Mouse (Mus musculus) bone marrow, adult 2 months (tissue): ENCODE measurements around the gene Srp9. TPM values are rescaled to one million over a fixed set of nuclear protein-coding genes. Genes with fewer than 3 reads are reported as not detected.

ENCODE experiments used
- H3K27ac ChIP-seq: fragments of 200-500 bp; 2 replicates; pipeline ENCODE4 v1.5.1; 2012; ENCODE audit warnings: low read depth, mild to moderate bottlenecking, control low read depth, inconsistent platforms, low read length; ENCODE audit not compliant: control insufficient read depth, poor library complexity, insufficient read depth
- H3K4me1 ChIP-seq: fragments of 200-500 bp; 2 replicates; pipeline ENCODE4 v1.6.1; 2011; ENCODE audit warnings: low read length; ENCODE audit not compliant: control insufficient read depth, insufficient read depth
- H3K4me3 ChIP-seq: fragments of 200-500 bp; replicated peaks from 2 replicates; pipeline ENCODE3; 2011; ENCODE audit warnings: mild to moderate bottlenecking, low read depth, low read length, control low read depth; ENCODE audit not compliant: control insufficient read depth
- CTCF ChIP-seq: fragments of 200-500 bp; IDR thresholded peaks from 2 replicates; pipeline ENCODE4 v1.5.1; 2011; ENCODE audit warnings: low read length, control low read depth; ENCODE audit not compliant: control insufficient read depth, insufficient read depth
- POLR2A ChIP-seq: fragments of 200-500 bp; IDR thresholded peaks from 2 replicates; pipeline ENCODE4 v1.6.1; 2011; ENCODE audit warnings: low read depth, mild to moderate bottlenecking, control low read depth, low read length, borderline replicate concordance; ENCODE audit not compliant: control insufficient read depth
- WGBS: fragments of 180-500 bp; shearing (Covaris S2); methylation state at CpG from one replicate; pipeline ENCODE4 v1.1.7; 2018; 5-methylcytosine and 5-hydroxymethylcytosine counted together
- polyA plus RNA-seq: library from polyadenylated mRNA; stranded (reverse); fragments of >200 nt; gene quantifications from 2 replicates; pipeline ENCODE4 v1.2.4, GENCODE M21; 2011; ENCODE audit warnings: low replicate concordance; ENCODE audit not compliant: missing spikeins, insufficient read depth, insufficient read length

The Srp9 gene
- polyA plus RNA-seq, 1 experiment, result 72.7 TPM

GRCm38 (mm10) chr1:182181456-182182305 lies 57.1 kb downstream of the Srp9 start:
- WGBS, result 76% methylated on average over 5 of the region's 5 CpGs
- Histone ChIP-seq H3K4me3 (no peak overlapping the region), H3K4me1 (no peaks in the 10 kb centered on the region), H3K27ac (no peak overlapping the region)
- no peak for TF ChIP-seq POLR2A
- no peak for TF ChIP-seq CTCF

Other genes starting within 250 kb of the Srp9 start
- 7.7 and 20.3 TPM in 2 replicates for gene Enah, start 104.7 kb upstream of the Srp9 start, polyA plus RNA-seq
- not detected in 2 replicates for gene Vmn1r1, start 39.7 kb downstream of the Srp9 start, polyA plus RNA-seq
- 31.0 and 74.3 TPM in 2 replicates for gene Degs1, start 158.1 kb downstream of the Srp9 start, polyA plus RNA-seq
- gene Fbxo28, start 216.9 kb downstream of the Srp9 start, polyA plus RNA-seq, result 7.4 and 8.6 TPM in 2 replicates